Mouse (Mus musculus) hindbrain, embryonic 16.5 days (tissue): ENCODE results near the gene Sec23b. TPM values are rescaled to one million over a fixed set of nuclear protein-coding genes. Genes with fewer than 3 reads are reported as not detected.
A peak's percentile ranks its signal among the peaks of the same experiment; 100 is the strongest.

ENCODE experiments used
- ATAC-seq: fragments of 200-750 bp; cut with Nextera tagmentation; 2 replicates; pipeline ENCODE4 v1.8.0; 2017; ENCODE audit warnings: moderate TSS enrichment, moderate library complexity
- H3K27ac ChIP-seq: fragments of 300-500 bp; sonication (generic); 2 replicates; pipeline ENCODE4 v1.5.1; 2014; ENCODE audit warnings: low read depth, mild to moderate bottlenecking, control low read depth, low read length, moderate library complexity
- H3K27me3 ChIP-seq: fragments of 300-500 bp; sonication (generic); replicated peaks from 2 replicates; pipeline ENCODE4 v1.6.1; 2014; ENCODE audit warnings: low read length; ENCODE audit not compliant: control insufficient read depth, insufficient read depth
- H3K36me3 ChIP-seq: fragments of 300-500 bp; sonication (generic); 2 replicates; pipeline ENCODE4 v1.6.1; 2014; ENCODE audit warnings: mild to moderate bottlenecking, low read length, moderate library complexity, mixed read lengths; ENCODE audit not compliant: control insufficient read depth, insufficient read depth
- H3K4me1 ChIP-seq: fragments of 300-500 bp; sonication (generic); 2 replicates; pipeline ENCODE4 v1.6.1; 2014; ENCODE audit warnings: low read depth, low read length; ENCODE audit not compliant: control insufficient read depth, insufficient read depth
- H3K4me2 ChIP-seq: fragments of 300-500 bp; sonication (generic); 2 replicates; pipeline ENCODE4 v1.6.1; 2014; ENCODE audit warnings: mild to moderate bottlenecking, low read length, control low read depth, moderate library complexity
- H3K4me3 ChIP-seq: fragments of 300-500 bp; sonication (generic); 2 replicates; pipeline ENCODE4 v1.5.1; 2014; ENCODE audit warnings: mild to moderate bottlenecking, low read length, control low read depth, moderate library complexity
- H3K9ac ChIP-seq: fragments of 300-500 bp; sonication (generic); 2 replicates; pipeline ENCODE4 v1.6.1; 2014; ENCODE audit warnings: low read depth, mild to moderate bottlenecking, control low read depth, low read length, moderate library complexity
- H3K9me3 ChIP-seq: fragments of 300-500 bp; sonication (generic); 2 replicates; pipeline ENCODE4 v1.6.1; 2014; ENCODE audit warnings: mild to moderate bottlenecking, low read length, moderate library complexity; ENCODE audit not compliant: control insufficient read depth
- WGBS: fragments of 180-500 bp; shearing (Covaris S2); extraction: QIAGEN DNeasy Blood & Tissue Kit; methylation state at CpG from one replicate; pipeline ENCODE4 v1.1.7; 2014; 5-methylcytosine and 5-hydroxymethylcytosine counted together
- polyA plus RNA-seq: library from polyadenylated mRNA; unstranded; fragments of >200 nt; fragmentation: Nextera tagmentation; extraction: Ambion mirVana; gene quantifications from 2 replicates; pipeline ENCODE4 v1.2.1, GENCODE M21; 2015

Sec23b gene
- polyA plus RNA-seq, 1 experiment from 2014 or later = 67.1 TPM

DNA sequence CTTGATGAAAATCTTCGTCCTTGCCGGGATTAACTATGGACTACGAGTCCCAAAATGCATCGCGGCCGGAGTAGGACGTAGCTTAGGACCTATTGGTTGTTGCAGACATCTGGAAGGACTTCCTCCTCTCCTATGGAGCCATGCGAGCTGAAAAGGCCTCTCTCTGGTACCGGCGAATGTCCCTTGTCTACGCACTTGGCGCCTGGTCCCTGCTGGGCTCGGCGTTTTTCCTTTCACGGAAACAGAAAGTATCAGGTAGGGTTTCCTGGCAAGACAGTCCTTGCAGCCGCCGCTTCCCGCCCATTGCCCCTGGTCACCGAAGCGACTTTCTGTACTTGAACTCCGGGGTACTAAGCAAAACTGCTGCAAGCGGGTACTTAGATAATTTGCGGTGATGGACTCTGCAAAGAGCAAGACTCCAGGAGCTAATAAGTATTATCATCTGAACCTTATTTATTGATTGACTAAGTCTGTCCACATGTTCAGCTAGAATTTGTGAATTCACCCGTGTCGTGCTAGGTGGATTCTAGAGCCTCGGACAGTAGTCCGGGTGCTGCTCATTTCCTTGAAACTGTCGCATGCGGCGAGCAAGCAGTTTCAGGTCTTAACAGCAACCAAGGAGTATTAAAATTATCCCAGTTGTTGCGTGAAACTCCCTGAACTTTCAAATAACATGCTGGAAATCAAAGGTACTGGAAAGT is 38.1 kb downstream of the Sec23b start, which contains the start of gene Smim26:
TSS of gene Smim26 (plus strand) at position 104 of the 701 bp plus-strand sequence.
- ATAC-seq = peak; percentile 98
- Histone ChIP-seq H3K9me3 (no peaks in the 10 kb centered on the region), H3K9ac (peak within 1 kb of the TSS; percentile 72), H3K4me1 (peaks cover 4% of the 10 kb centered on the region; the same call in 1 of the 2 replicates), H3K4me2 (peak within 1 kb of the TSS; percentile 70), H3K27ac (peak within 1 kb of the TSS; percentile 40; the same call in 1 of the 2 replicates), H3K27me3 (no peaks in the 10 kb centered on the region), H3K4me3 (peak within 1 kb of the TSS; percentile 65), H3K36me3 (peaks cover 7% of the 10 kb centered on the region; the same call in 1 of the 2 replicates)
- 2% methylated on average over 31 of the region's 31 CpGs for WGBS

DNA sequence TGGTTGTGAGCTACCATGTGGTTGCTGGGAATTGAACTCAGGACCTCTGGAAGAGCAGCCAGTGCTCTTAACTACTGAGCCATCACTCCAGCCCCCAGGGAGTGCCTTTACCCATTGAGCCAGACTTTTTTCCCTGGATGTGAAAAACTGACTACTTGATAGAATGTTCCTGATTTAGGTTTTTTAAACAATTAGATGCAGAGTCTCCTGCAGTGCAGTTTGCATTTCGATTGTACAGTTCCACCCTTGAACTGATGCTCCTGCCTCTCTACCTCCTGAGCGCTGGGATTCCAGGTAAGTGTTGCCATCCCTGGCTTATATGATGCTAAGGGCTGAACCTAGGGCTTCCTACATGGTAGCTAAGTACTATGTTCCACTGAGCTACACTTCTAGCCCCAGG is 42.0 kb downstream of the Sec23b start:
- Histone ChIP-seq H3K4me2 (no peak overlapping the region), H3K9me3 (no peaks in the 10 kb centered on the region), H3K4me1 (peaks cover 12% of the 10 kb centered on the region), H3K4me3 (no peak overlapping the region), H3K36me3 (0 out of 2 replicates have a peak, but pooled peaks cover 4% of the 10 kb centered on the region), H3K27ac (no peak overlapping the region), H3K27me3 (no peaks in the 10 kb centered on the region), H3K9ac (no peak overlapping the region)
- WGBS = 61% methylated on average over 2 of the region's 2 CpGs
- no peak for ATAC-seq

DNA sequence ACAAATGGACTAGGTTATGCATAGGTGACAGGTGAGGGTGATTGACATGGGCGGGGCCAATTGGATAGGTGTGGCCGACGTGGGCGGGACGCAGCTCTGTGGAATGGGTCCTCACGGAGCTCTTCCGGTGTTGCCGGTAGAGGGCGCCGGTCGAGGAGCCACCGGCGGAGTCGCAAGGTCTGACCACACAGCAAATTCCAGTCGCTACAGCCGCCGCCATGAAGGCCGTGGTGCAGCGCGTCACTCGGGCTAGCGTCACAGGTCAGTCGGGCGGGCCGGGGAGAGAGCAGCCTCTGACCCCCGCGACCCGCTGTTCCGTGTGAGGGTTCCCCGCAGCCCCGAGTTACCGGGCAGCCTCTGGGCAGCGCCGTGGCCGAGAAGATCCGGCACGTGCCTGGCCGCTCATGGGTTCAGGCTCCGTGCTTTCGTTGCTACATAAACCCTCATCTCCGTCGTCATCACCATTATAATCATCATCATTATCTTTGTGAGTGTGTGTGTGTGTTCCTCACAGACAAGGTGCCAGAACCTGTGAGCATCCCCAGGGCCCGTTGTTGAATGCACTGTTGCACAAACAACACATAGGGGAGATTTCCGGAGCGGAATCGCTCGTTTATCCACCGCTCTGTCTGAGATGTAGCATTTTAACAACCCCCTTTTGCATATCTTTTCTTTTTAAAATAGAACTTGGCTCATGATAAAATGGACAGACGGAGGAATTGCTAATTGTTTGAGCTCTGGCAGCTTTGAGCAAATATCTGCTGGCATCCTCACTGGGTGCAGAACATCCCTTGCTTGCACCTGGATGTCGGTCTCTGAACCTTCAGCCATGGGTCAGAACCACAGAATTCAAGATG is 44.0 kb downstream of the Sec23b start, which contains the start of gene Dtd1:
TSS of gene Dtd1 (plus strand) at position 67 of the 857 bp plus-strand sequence.
- H3K4me3 ChIP-seq = peak within 1 kb of the TSS; percentile 77
- peak within 1 kb of the TSS; percentile 91 for H3K9ac ChIP-seq
- WGBS = 1% methylated on average over 44 of the region's 50 CpGs
- H3K4me1 ChIP-seq = peaks cover 8% of the 10 kb centered on the region
- H3K9me3 ChIP-seq = no peaks in the 10 kb centered on the region
- peak within 1 kb of the TSS; percentile 70 for H3K4me2 ChIP-seq
- ATAC-seq = peak; percentile 94
- H3K27me3 ChIP-seq = no peaks in the 10 kb centered on the region
- H3K36me3 ChIP-seq = peaks cover 10% of the 10 kb centered on the region; the same call in 1 of the 2 replicates
- H3K27ac ChIP-seq = peak within 1 kb of the TSS; percentile 86

DNA sequence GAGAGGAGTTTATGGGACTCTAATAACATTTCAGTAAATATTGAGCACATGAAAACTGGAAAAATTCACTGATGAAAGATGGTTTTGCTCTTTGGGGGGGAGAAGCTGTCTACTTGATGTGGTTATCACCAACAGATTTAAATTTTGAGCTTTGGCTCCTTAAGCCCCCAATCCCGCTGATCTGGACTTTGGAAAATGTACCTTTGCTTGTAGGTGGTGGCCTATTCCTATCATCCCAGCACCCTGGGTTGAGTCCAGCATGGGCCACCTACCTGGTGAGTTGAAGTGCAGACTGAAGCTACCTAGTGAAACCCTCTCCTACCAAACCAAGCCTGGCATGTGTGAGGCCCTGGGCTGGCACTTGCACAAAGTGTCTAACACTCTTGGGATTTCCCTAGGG is 45.5 kb downstream of the Sec23b start:
- no peak overlapping the region for H3K9ac ChIP-seq
- no peak overlapping the region for H3K4me2 ChIP-seq
- peaks cover under 1% of the 10 kb centered on the region; the same call in 1 of the 2 replicates for H3K9me3 ChIP-seq
- peaks cover 8% of the 10 kb centered on the region for H3K4me1 ChIP-seq
- no peaks in the 10 kb centered on the region for H3K27me3 ChIP-seq
- H3K27ac ChIP-seq = no peak overlapping the region
- 94% methylated on average over 1 of the region's 1 CpGs for WGBS
- peaks cover 9% of the 10 kb centered on the region for H3K36me3 ChIP-seq
- ATAC-seq = no peak
- H3K4me3 ChIP-seq = no peak overlapping the region

DNA sequence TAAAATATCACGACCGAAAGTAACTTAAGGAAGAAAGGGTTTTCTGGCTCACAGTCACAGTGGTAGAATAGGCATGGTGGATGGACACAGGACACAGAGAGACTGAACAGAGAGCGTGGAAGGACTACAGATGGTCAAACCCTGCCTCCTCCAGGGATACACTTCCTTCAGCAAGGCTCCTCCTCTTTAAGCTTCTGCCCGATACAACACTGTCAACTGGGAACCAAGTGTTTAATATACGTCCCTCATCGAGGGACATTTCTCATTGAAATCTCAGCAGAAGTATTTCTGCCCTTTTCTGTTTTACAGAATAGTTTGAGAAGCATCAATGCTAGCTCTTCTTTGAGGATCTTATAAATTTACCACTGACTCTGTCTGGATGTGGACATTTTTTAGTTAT is 57.9 kb downstream of the Sec23b start:
- Histone ChIP-seq H3K9me3 (no peaks in the 10 kb centered on the region), H3K4me3 (no peak overlapping the region), H3K4me1 (no peaks in the 10 kb centered on the region), H3K9ac (no peak overlapping the region), H3K4me2 (no peak overlapping the region), H3K27me3 (no peaks in the 10 kb centered on the region), H3K27ac (no peak overlapping the region), H3K36me3 (no peaks in the 10 kb centered on the region)
- ATAC-seq = no peak
- 94% methylated on average over 6 of the region's 6 CpGs for WGBS

DNA sequence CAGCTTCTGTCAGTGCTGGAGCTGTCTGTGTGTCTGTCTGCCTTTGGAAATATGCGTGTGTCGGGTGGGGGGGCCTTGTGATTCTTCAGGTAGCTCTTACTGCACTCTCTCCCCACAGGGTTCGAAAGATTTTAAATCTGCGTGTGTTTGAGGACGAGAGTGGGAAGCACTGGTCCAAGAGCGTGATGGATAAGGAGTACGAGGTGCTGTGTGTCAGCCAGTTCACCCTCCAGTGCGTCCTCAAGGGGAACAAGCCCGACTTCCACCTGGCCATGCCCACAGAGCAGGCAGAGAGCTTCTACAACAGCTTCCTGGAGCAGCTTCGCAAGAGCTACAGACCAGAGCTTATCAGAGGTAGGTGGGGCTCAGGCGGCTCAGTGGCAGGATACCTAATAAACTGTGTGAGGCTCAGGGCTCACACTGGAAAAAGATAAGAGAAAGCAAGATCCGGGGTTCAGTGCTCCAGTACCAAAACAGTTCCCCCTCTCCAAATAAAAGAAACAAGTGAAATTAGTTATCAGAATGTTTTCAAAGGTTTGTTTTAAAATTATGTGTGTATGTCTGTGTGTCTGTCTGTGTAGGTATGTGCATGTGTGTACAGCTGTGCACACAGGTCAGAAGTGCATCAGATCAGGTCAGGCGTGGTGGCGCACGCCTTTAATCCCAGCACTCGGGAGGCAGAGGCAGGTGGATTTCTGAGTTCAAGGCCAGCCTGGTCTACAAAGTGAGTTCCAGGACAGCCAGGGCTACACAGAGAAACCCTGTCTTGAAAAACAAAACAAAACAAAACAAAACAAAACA is 61.2 kb downstream of the Sec23b start:
- Histone ChIP-seq H3K4me3 (no peak overlapping the region), H3K9me3 (no peaks in the 10 kb centered on the region), H3K27me3 (no peaks in the 10 kb centered on the region), H3K9ac (no peak overlapping the region), H3K36me3 (peaks cover 2% of the 10 kb centered on the region; the same call in 1 of the 2 replicates), H3K4me2 (no peak overlapping the region), H3K4me1 (no peaks in the 10 kb centered on the region), H3K27ac (no peak overlapping the region)
- no peak for ATAC-seq
- WGBS = 95% methylated on average over 16 of the region's 16 CpGs

DNA sequence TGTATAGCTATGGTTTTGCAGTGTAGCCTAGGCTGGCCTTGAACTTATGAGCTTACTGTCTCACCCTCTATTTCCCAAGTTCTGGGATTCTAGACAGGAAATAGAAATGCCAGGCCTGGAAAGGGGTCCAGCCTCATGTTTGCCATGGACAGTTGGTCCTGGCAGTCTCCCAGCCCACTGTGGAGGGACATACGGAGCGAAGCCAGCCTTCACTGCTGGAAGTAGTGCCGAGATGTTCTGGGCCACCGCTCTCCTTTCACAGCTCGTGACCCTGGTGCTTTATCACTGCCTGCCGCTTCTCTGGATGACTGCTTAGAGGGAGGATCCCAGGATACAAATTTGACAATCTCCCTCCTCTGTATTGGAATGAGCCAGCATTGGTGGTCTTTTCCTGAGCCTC is 65.5 kb downstream of the Sec23b start:
- no peaks in the 10 kb centered on the region for H3K4me1 ChIP-seq
- H3K4me3 ChIP-seq = no peak overlapping the region
- no peak overlapping the region for H3K27ac ChIP-seq
- H3K27me3 ChIP-seq = no peaks in the 10 kb centered on the region
- WGBS = 35% methylated on average over 6 of the region's 6 CpGs
- no peak overlapping the region for H3K9ac ChIP-seq
- H3K4me2 ChIP-seq = no peak overlapping the region
- no peaks in the 10 kb centered on the region for H3K9me3 ChIP-seq
- ATAC-seq = peak; percentile 50; the same call in 1 of the 2 replicates
- H3K36me3 ChIP-seq = peaks cover 4% of the 10 kb centered on the region; the same call in 1 of the 2 replicates

DNA sequence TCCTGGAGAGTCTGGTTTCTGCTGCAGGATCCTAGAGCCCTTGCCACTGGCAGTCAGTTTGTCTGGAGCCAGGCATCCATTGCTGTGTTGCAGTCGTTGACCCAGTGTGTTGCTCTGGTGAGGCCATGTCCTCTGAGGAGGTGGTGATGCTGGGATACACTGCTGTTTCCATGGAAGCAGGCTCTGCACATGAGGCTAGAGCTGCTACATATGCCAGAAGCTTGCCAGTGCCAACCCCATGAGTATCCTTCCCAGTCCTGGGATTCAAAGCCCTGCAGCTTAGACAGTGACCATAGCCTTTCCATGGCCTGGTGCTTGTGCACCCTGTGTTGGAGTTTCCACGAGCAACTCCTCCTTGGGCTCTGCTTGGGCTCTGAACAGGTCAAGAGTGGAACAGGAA is 77.5 kb downstream of the Sec23b start:
- Histone ChIP-seq H3K27me3 (no peaks in the 10 kb centered on the region), H3K27ac (no peak overlapping the region), H3K4me1 (no peaks in the 10 kb centered on the region; the same call in 1 of the 2 replicates), H3K4me3 (no peak overlapping the region), H3K9ac (no peak overlapping the region), H3K4me2 (no peak overlapping the region), H3K36me3 (peaks cover 3% of the 10 kb centered on the region; the same call in 1 of the 2 replicates), H3K9me3 (no peaks in the 10 kb centered on the region)
- ATAC-seq = peak; percentile 43; the same call in 1 of the 2 replicates
- WGBS = 81% methylated on average over 2 of the region's 2 CpGs
